Mouse (Mus musculus) adipose tissue, adult 10 weeks (tissue): Measurements from ENCODE around the gene Hand2. TPM values are rescaled to one million over a fixed set of nuclear protein-coding genes. Genes with fewer than 3 reads are reported as not detected.

Experiments
- polyA plus RNA-seq: library from polyadenylated mRNA; stranded (reverse); fragments of 350-450 nt; fragmentation: Illumina TruSeq; extraction: RNeasy Lipid Tissue Mini Kit (QIAGEN cat#74804); gene quantifications from one replicate; pipeline ENCODE4 v1.2.3, GENCODE M21; 2014; ENCODE audit warnings: low read depth, low replicate concordance

Hand2 gene
- 0.34 TPM for polyA plus RNA-seq

GRCm38 (mm10) chr8:57320851-57321743 is at the start of gene Hand2:
Gene Hand2, plus strand, starts transcription at chr8:57320983.

Other genes starting within 250 kb of the Hand2 start
- not detected for gene Scrg1, start 134.9 kb downstream of the Hand2 start, polyA plus RNA-seq
- gene Sap30, start 166.9 kb downstream of the Hand2 start, polyA plus RNA-seq, result 4.2 TPM
- 20.6 TPM for gene Hmgb2, start 190.9 kb downstream of the Hand2 start, polyA plus RNA-seq